Mouse (Mus musculus) left cerebral cortex, postnatal 4 days (tissue): ENCODE measurements around the gene Wscd2. TPM values are rescaled to one million over a fixed set of nuclear protein-coding genes. Genes with fewer than 3 reads are reported as not detected.

Experiments
- DNase-seq: peaks from one replicate; pipeline ENCODE4 v3.0.0-alpha.2; 2022
- intact Hi-C: fragments of 180-260 bp; cut with DNase I; formaldehyde crosslinking; loops from one replicate; pipeline ENCODE4 v1.15.1; 2025
- total RNA-seq, 2 experiments: library from RNA; stranded (reverse); gene quantifications; 2 replicates each; pipeline ENCODE4 v1.2.3; 2021

Gene Wscd2
- total RNA-seq, 2 experiments from 2014 or later = 39.4 to 43.9 TPM

- intact Hi-C loops = no loop called here
- DNase-seq = no peak
These were observed 144.9 kb downstream of the Wscd2 start for GRCm38 (mm10) chr5:113634887-113635610.

GRCm38 (mm10) chr5:113635861-113636565 is 145.9 kb downstream of the Wscd2 start:
- intact Hi-C loops = no loop called here

GRCm38 (mm10) chr5:113637631-113638030 is 147.5 kb downstream of the Wscd2 start:
- intact Hi-C loops = no loop called here
- peak; percentile 66 for DNase-seq

More at GRCm38 (mm10) chr5:113635861-113636565, 145.9 kb downstream of the Wscd2 start:
- DNase-seq = no peak

DNA sequence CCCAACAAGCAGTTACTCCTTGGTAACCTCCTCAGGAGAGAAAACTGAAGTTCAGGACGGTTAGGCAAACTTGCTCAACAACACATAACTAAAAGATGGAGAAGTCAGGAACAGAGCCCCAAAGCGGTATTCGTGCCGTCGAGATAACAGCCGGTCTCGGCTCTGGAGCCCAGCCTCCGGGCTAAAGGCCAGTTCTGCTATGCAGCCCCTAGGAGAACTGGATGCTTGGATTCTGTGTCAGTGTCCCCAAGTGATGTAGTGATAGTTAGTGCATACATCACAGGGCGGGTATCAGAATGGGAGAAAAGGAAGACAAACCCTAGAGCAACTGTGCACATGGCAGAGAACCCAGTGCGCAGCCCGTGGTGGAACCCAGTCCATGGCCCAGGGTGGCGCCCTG is 147.9 kb downstream of the Wscd2 start:
- DNase-seq = peak; percentile 42
- intact Hi-C loops = no loop called here

DNA sequence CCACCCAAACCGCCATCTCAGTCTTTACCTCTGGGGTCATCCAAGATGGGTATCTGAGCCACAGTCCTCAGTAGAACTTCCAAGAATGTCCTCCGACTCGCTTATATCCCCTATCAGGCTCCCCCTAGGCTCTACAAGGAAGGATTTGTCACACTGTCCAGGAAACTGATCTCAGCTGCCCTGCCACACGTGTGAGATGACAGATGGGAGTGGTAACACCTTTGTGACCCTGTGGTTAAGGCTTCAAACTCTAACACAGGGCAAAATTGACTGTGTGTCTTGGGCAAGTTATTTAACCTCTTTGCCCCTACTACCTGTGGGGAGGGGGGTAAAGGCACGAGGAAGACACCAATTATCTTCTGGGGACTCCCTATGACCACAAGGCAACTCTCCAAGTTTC is 149.0 kb downstream of the Wscd2 start:
- no peak for DNase-seq
- intact Hi-C loops = no loop called here

Other genes starting within 250 kb of the Wscd2 start
- 10 to 100 TPM; 67.4 to 74.9 TPM for gene Sgsm1, start 179.5 kb upstream of the Wscd2 start, total RNA-seq
- not detected for gene Aym1, start 133.0 kb upstream of the Wscd2 start, total RNA-seq
- gene Cmklr1, start 160.1 kb downstream of the Wscd2 start, total RNA-seq = 1 to 10 TPM; 2.7 to 2.9 TPM
- not detected for gene 1700069L16Rik, start 234.4 kb downstream of the Wscd2 start, total RNA-seq
- 1 to 10 TPM; 5.7 to 7.8 TPM for gene Ficd, start 245.5 kb downstream of the Wscd2 start, total RNA-seq